ENCODE assay signal across 8 mouse cellular contexts in the genomic region with DNA sequence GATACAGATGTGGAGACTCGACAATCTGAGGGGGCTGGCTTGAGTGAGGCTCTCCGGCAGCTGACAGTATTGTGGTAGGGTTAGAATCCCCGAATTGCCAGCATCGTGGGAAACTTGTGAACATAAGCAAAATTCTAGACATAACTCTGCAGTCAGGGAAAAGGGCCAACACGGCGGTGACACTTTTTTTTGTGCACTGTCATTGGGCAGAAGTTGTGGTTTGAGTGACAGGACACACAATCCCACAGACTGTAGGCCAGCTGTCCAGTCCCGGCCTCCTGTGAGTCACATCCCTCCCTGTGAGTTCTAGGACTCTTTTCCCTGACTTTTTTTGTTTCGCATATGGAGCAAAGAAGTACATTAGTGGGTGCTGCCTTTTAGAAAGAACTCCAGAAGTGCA. TPM values are rescaled to one million over a fixed set of nuclear protein-coding genes. Genes with fewer than 3 reads are reported as not detected.
DNase-seq lines count a peak whose midpoint lies in the region; ATAC-seq and TF ChIP-seq lines count a peak whose summit lies in the region.

No protein-coding gene starts in this region.

- TF ChIP-seq CTCF in testis, adult 2 months (IDR thresholded peaks at IDR 0.05; ENCODE audit: control insufficient read depth, insufficient read depth, insufficient replicate concordance, low read depth, low read length) = no peak

- DNase-seq in frontal cortex, postnatal 10 days (ENCODE audit: low spot score in 2 of 2) = no peak
- no peak for DNase-seq in testis, postnatal 14 days (ENCODE audit: low spot score)
- DNase-seq in liver, embryonic 13.5 days = no peak
- DNase-seq in spleen, postnatal 36 days (ENCODE audit: low spot score in 2 of 2) = no peak
- no peak for DNase-seq in T-cell, adult 2 months (ENCODE audit: low spot score)

- peak; percentile 17; the same call in 1 of the 2 replicates for ATAC-seq in frontal cortex, adult (ENCODE audit: low TSS enrichment)
- ATAC-seq in liver, embryonic 13.5 days (ENCODE audit: low read depth) = no peak
- no peak for ATAC-seq in megakaryocyte progenitor cell, adult 5-6 weeks (replicated peaks; ENCODE audit: poor library complexity)

- no peak for TF ChIP-seq POLR2A in testis, adult 2 months (IDR thresholded peaks at IDR 0.05; ENCODE audit: control insufficient read depth, low read depth, low read length)

- H3K27me3 ChIP-seq in testis, adult 2 months (ENCODE audit: control insufficient read depth, insufficient read depth, low read length) = no peaks in the 10 kb centered on the region
- H3K27me3 ChIP-seq in liver, embryonic 13.5 days = peaks cover 10% of the 10 kb centered on the region; the same call in 1 of the 2 replicates

- no peak overlapping the region for H3K27ac ChIP-seq in testis, adult 2 months (ENCODE audit: control insufficient read depth, insufficient read depth, low read depth, low read length)
- H3K27ac ChIP-seq in liver, embryonic 13.5 days = peak overlapping the region; percentile 98

- H3K36me3 ChIP-seq in testis, adult 2 months (ENCODE audit: control insufficient read depth, insufficient read depth, low read length) = peaks cover 3% of the 10 kb centered on the region
- peaks cover 30% of the 10 kb centered on the region for H3K36me3 ChIP-seq in liver, embryonic 13.5 days

- H3K4me1 ChIP-seq in testis, adult 2 months (ENCODE audit: control insufficient read depth, insufficient read depth, low read length) = peaks cover 11% of the 10 kb centered on the region
- H3K4me1 ChIP-seq in liver, embryonic 13.5 days (replicated peaks) = peaks cover 39% of the 10 kb centered on the region

- H3K9me3 ChIP-seq in liver, embryonic 13.5 days (replicated peaks) = no peaks in the 10 kb centered on the region

- H3K4me2 ChIP-seq in liver, embryonic 13.5 days = peak overlapping the region; percentile 96

- WGBS in liver, embryonic 13.5 days (ENCODE audit: insufficient replicate concordance) = 56% methylated on average over 8 of the region's 8 CpGs

- H3K9ac ChIP-seq in liver, embryonic 13.5 days = peak overlapping the region; percentile 88

- peak overlapping the region; percentile 98 for H3K4me3 ChIP-seq in testis, adult 2 months (ENCODE audit: control insufficient read depth, low read depth, low read length)
- H3K4me3 ChIP-seq in liver, embryonic 13.5 days (replicated peaks) = peak overlapping the region; percentile 83

RNA-seq across cellular contexts. Expression of a gene that starts 1.3 kb away (rescaled TPM):
- 14.8 and 15.6 TPM in 2 replicates for polyA plus RNA-seq in testis, adult 2 months (2012; rRNA removed)
- 5.5 and 7.1 TPM in 2 replicates for polyA plus RNA-seq in liver, embryonic 13.5 days (2015; fragmentation: Nextera tagmentation; extraction: Ambion mirVana)
- total RNA-seq in megakaryocyte progenitor cell, adult 5-6 weeks (2015) = 1.9 and 2.7 TPM in 2 replicates
- 2.3 and 5.3 TPM in 2 replicates for total RNA-seq in megakaryocyte progenitor cell, adult 5-6 weeks (2017)

RNA-seq across cellular contexts. Expression of a gene that starts 25.6 kb away (rescaled TPM):
- 8.0 and 8.1 TPM in 2 replicates for polyA plus RNA-seq in testis, adult 2 months (2012; rRNA removed)
- 26.0 and 30.7 TPM in 2 replicates for polyA plus RNA-seq in liver, embryonic 13.5 days (2015; fragmentation: Nextera tagmentation; extraction: Ambion mirVana)
- total RNA-seq in megakaryocyte progenitor cell, adult 5-6 weeks (2015) = 16.0 and 20.1 TPM in 2 replicates
- 16.2 and 28.2 TPM in 2 replicates for total RNA-seq in megakaryocyte progenitor cell, adult 5-6 weeks (2017)
